Mouse (Mus musculus) megakaryocyte, adult 5-6 weeks (primary cell): ENCODE data around the gene Tm7sf2. TPM values are rescaled to one million over a fixed set of nuclear protein-coding genes. Genes with fewer than 3 reads are reported as not detected.
A peak's percentile ranks its signal among the peaks of the same experiment; 100 is the strongest.

Experiments used
- ATAC-seq: 2 replicates; pipeline ENCODE4 v1.8.0; 2016; ENCODE audit warnings: mild to moderate bottlenecking, inconsistent platforms; ENCODE audit not compliant: poor library complexity, severe bottlenecking
- total RNA-seq, 2 experiments: library from RNA; stranded (forward) in 1 of 2; stranded (reverse) in 1 of 2; fragments of 153-499, 151-499 nt in 1 of 2; fragments of 221-1000, 200-1000 nt in 1 of 2; gene quantifications; 2 replicates each; pipeline versions ENCODE4 v1.2.3 to v1.2.4; 2015 to 2017

Gene Tm7sf2
- total RNA-seq (2015) (4.7 and 8.6 TPM in 2 replicates), total RNA-seq (2017) (4.5 and 4.7 TPM in 2 replicates)

DNA sequence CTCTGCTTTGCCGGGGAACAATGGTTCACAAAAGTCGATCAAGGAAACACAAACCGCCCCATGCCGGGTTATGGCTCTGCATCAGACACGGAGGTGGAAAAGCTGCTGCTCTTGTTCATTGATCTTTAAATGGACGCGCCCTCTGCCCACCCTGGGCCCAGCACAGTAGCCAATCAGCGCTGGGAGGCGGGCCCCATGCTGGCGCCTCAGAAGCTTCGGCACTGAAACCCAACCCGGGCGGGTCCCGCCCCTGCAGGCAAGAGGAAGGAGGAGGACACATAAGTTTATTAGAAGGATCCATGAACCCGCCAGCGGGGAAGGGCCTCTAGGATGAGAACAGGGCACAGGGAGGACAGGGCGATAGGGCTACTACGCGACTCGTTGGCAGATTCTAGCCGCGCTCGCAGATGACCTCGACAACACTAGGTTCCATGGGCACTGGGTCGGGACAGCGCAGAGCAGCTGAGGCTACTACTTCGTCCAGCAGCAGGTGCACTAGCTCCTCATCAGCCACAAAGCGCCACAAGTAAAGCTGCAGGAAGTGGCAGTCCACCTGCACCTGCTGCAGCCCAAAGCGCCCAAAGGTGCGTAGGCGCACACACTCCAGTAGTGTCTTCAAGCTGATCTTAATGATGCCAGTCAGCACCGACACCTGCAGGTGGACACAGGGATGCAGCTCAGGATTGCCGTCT is at the start of gene Tm7sf2:
Gene Tm7sf2, minus strand, starts transcription at position 650 of the 692 bp plus-strand sequence.
- peak; percentile 93 for ATAC-seq

GRCm38 (mm10) chr19:6117346-6117985 is 49.3 kb upstream of the Tm7sf2 start:
- ATAC-seq = no peak

DNA sequence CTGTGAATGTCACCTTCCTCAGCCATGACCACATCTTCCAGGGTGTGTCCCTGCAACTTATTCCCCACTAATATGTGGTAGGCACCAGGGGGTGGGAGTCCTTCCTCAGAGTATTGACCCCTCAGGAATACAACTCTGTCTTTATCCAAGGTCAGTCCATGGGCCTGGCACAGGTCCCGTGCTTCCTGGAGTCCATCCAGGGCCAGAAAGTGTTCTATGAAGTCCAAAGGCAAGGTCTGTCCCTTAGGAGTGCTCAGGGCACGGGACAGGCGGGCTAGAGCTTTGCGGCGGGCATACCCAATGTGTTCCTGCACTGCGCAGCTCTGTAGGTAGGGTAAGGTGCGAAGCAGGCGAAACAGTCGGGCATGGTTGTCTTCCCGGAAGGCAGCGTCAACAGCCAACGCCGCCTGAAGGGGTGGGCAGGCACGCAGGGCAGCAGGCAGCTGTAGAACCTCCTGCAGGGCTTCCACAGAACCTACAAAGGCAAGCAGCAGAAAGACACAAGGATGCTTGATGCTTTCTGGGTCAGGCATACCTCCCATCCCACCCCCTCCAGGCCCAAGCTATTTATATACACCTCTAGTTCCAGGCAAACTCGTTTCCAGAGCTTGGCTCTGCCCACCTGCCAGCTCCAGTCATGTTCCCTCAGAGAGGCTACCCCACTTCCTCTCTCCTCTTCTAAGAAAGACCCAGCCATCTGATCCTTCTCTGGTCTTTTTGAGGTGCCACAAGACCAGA is 48.1 kb upstream of the Tm7sf2 start:
- ATAC-seq = no peak

DNA sequence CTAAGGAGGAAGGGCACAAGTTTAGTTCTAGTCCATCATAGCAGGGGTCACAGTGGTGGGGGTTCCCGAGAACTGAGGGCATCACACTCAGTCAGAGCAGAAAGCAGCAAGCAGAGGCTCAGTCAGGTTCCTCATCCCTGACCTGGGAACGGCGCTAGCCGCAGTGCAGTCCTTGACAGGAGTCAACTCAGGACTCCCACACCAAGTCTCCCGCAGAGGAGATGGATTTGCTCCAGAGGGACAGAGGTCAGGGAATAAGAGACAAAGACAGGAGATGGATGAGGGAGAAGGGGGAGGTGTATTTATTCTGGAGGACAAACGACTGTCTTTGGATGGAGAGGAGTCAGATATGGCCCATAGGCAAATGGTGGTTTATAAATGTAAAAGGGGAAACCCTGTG is 44.9 kb upstream of the Tm7sf2 start:
- no peak for ATAC-seq

DNA sequence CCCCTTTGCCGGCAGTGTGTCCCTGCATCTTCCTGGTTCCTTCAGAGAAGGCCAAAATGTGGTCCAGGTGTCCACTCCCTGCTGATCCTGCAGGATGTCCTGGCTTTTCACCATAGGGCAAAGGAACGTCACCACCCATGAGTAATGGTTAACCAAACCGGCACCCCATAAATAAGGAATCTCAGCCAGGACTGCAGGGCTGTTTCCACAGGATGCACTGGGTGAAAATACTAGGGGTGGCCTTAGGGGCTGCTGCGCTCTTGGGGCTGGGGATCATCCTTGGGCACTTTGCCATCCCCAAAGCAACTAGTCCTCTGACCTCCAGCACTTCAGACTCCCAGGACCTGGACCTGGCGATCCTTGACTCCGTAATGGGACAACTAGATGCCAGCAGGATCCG is 37.4 kb upstream of the Tm7sf2 start, which contains the start of gene Naaladl1:
Gene Naaladl1, plus strand, starts transcription at position 197 of the 400 bp plus-strand sequence.
- no peak for ATAC-seq

- 0 out of 2 replicates have a peak, but pooled peaks have one; percentile 38 for ATAC-seq
These were observed 36.3 kb upstream of the Tm7sf2 start for GRCm38 (mm10) chr19:6104476-6104875.

- no peak for ATAC-seq
These were observed 34.1 kb upstream of the Tm7sf2 start for GRCm38 (mm10) chr19:6102169-6102853.

DNA sequence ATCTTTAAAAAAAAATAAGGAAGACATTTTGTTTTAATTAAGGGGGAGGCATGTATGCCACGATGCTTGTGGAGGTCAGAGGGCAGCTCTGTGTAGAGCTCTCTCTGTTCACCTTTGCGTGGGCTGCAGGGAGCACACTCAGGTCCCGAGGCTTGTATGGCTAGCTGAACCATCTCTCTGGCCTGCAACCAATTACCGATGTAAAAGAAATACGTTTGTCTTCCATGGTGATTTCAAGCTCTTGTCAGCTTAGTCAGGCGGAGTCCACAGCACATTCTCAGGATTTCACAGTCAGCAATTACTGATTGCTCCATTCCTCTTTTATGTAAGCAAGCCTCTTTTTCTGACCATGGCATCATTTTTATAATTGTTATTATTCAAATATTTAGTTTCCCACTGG is 33.0 kb upstream of the Tm7sf2 start:
- no peak for ATAC-seq

- ATAC-seq = peak; percentile 72
These were observed 29.7 kb upstream of the Tm7sf2 start for GRCm38 (mm10) chr19:6097847-6098246.

DNA sequence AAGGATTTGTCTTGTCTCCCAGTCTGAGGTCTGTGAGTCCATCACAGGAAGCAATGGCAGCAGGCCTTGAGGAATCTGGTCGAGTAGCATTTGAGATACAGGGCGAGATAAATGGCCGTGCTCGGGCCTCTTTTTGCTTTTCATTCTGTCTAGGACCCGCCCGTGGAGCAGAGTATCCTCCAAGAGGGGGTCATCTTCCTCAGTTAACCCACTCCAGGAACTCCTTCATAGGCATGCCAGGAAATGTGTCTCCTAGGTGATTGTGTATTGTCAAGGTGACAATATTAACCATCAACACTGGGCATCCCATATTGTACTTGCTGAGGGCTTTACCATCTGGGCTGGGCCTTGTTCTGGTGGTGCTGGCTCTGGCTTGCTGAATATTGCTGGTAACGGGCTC is 25.9 kb upstream of the Tm7sf2 start, which contains the start of gene AC131692.1:
Gene AC131692.1, plus strand, starts transcription at position 301 of the 400 bp plus-strand sequence.
- no peak for ATAC-seq

DNA sequence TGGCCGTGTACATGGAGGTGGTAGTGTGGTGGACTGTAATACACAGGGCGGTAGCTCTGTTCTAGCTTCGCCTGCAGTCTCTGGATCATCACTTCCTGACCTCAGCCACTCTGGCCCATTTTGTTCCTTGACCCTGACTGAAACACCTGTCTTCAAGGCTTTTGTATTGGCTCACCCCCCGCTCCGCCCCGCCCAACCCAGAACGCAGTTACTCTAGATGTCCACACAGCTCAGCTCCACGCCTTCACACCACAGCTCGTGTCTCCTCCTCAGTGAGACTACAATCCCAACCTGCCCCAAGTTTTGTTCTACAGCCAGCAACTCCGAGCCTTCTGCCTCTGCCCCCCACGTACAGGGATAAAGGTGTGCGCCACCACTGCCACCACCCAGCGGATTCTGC is 20.7 kb upstream of the Tm7sf2 start:
- ATAC-seq = no peak

DNA sequence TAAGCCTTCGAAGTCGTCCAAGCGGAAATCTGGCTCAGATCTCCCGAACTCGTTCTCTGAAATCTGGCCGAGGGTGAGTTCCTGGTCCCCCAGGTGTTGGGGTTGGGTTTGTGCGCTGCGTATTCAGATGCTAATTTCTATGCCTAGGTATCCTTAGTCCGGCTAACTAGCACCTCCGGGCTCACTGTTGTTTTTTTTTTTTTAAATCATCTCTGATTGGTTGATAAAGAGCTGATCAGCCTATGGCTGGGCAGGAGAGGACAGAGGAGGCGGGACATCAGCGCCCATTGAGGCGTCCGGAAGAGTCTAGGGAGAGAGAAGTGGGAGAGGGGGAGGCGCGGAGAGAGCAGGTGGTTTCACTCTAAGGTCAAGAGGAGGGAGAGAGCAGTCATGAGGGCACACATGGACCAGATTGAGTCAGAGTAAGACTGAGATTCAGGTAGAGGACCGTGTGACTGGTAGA is 17.3 kb upstream of the Tm7sf2 start:
- ATAC-seq = peak; percentile 77

- ATAC-seq = peak; percentile 97
These were observed 16.5 kb upstream of the Tm7sf2 start, which contains the start of the genes Zfpl1 and Cdca5 for GRCm38 (mm10) chr19:6084478-6085248. Gene Zfpl1, minus strand, starts transcription at chr19:6084956. Gene Cdca5, plus strand, starts transcription at chr19:6084983.

DNA sequence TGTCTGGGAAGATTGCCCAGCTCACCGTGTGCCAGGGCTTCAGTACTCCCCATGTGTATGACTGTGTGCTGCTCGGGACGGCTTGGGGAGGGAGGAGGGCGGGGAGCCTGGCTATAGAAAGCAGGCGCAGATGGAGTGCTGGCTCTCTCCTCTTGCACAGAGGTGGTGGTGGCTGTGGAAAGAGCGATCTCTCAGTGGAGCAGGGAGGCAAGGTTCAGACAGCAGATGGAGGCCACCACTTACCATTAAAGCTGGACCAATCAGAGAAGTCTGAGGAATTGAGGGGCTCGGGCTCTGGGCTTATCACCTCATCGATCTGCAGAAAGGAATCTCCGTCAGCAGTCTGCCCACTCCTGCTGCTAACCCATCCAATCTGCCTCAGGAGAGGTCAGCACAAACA is 14.0 kb upstream of the Tm7sf2 start, which contains the start of gene Gm28374:
Gene Gm28374, minus strand, starts transcription at position 101 of the 400 bp plus-strand sequence.
- ATAC-seq = no peak

GRCm38 (mm10) chr19:6079983-6080480 is 11.9 kb upstream of the Tm7sf2 start, which contains the start of gene Tmem262:
Gene Tmem262, plus strand, starts transcription at chr19:6080033.
- ATAC-seq = no peak

- ATAC-seq = peak; percentile 97
These were observed 8.6 kb upstream of the Tm7sf2 start, which contains the start of gene Vps51 for GRCm38 (mm10) chr19:6076564-6077393. Gene Vps51, minus strand, starts transcription at chr19:6077231.

- ATAC-seq = peak; percentile 57
These were observed 5.7 kb upstream of the Tm7sf2 start for GRCm38 (mm10) chr19:6073889-6074288.

DNA sequence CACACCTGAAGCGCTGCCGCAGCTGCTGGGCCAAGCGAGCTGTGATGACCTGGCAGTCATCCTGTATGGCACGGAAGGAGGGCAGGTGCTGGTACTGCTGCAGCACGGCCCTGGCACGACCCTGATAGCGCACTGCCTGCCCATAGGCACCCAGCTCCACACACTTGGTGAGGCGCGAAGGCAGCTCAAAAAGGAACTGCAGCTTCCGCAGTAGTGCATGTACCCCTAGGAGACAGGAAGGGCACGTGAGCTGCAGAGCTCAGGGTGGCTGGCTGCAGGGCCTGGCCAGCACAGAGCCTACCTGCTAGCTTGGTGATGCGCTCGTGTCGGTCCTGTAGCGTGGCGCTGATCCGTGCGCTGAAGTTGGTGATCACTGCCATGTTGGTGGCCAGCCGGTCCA is 3.1 kb upstream of the Tm7sf2 start:
- ATAC-seq = no peak
